Mouse (Mus musculus) stomach, embryonic 14.5 days (tissue): ENCODE results near the gene Ttll11. TPM values are rescaled to one million over a fixed set of nuclear protein-coding genes. Genes with fewer than 3 reads are reported as not detected.

ENCODE experiments used
- ATAC-seq: fragments of 200-750 bp; cut with Nextera tagmentation; 2 replicates; pipeline ENCODE4 v1.8.0; 2017; ENCODE audit warnings: low read depth, moderate TSS enrichment; ENCODE audit not compliant: insufficient number of reproducible peaks, insufficient read depth, low FRiP score
- H3K27ac ChIP-seq: fragments of 300-500 bp; sonication (generic); 2 replicates; pipeline ENCODE4 v1.5.1; 2014; ENCODE audit warnings: mild to moderate bottlenecking, low read length, moderate library complexity, mixed read lengths
- H3K27me3 ChIP-seq: fragments of 300-500 bp; sonication (generic); 2 replicates; pipeline ENCODE4 v1.6.1; 2014; ENCODE audit warnings: low read length, control low read depth, mixed read lengths; ENCODE audit not compliant: control insufficient read depth, insufficient read depth
- H3K36me3 ChIP-seq: fragments of 300-500 bp; sonication (generic); 2 replicates; pipeline ENCODE4 v1.6.1; 2014; ENCODE audit warnings: mild to moderate bottlenecking, control low read depth, low read length, moderate library complexity, mixed read lengths; ENCODE audit not compliant: control insufficient read depth, insufficient read depth
- H3K4me1 ChIP-seq: fragments of 300-500 bp; sonication (generic); 2 replicates; pipeline ENCODE4 v1.6.1; 2014; ENCODE audit warnings: low read length, control low read depth, mixed read lengths; ENCODE audit not compliant: control insufficient read depth, insufficient read depth
- H3K4me2 ChIP-seq: fragments of 300-500 bp; sonication (generic); replicated peaks from 2 replicates; pipeline ENCODE4 v1.6.1; 2014; ENCODE audit warnings: low read depth, low read length, control low read depth
- H3K4me3 ChIP-seq: fragments of 300-500 bp; sonication (generic); 2 replicates; pipeline ENCODE4 v1.5.1; 2014; ENCODE audit warnings: low read depth, low read length, control low read depth
- H3K9ac ChIP-seq: fragments of 300-500 bp; sonication (generic); replicated peaks from 2 replicates; pipeline ENCODE4 v1.6.1; 2014; ENCODE audit warnings: low read depth, mild to moderate bottlenecking, control low read depth, low read length, moderate library complexity, mixed read lengths
- H3K9me3 ChIP-seq: fragments of 300-500 bp; sonication (generic); 2 replicates; pipeline ENCODE4 v1.6.1; 2016; ENCODE audit warnings: low read depth, low read length, control low read depth; ENCODE audit not compliant: control insufficient read depth
- WGBS: fragments of 180-500 bp; shearing (Covaris S2); extraction: QIAGEN DNeasy Blood & Tissue Kit; methylation state at CpG from one replicate; pipeline ENCODE4 v1.1.7; 2014; 5-methylcytosine and 5-hydroxymethylcytosine counted together
- polyA plus RNA-seq: library from polyadenylated mRNA; unstranded; fragments of >200 nt; fragmentation: Nextera tagmentation; extraction: Ambion mirVana; gene quantifications from 2 replicates; pipeline ENCODE4 v1.2.1, GENCODE M21; 2014

The Ttll11 gene
- polyA plus RNA-seq, 1 experiment from 2014 or later = 0.41 TPM

- WGBS = 84% methylated on average over 4 of the region's 4 CpGs
- H3K4me3 ChIP-seq = no peak overlapping the region
- no peak for ATAC-seq
Measured at GRCm38 (mm10) chr2:35827886-35828285, 151.8 kb downstream of the Ttll11 start.

DNA sequence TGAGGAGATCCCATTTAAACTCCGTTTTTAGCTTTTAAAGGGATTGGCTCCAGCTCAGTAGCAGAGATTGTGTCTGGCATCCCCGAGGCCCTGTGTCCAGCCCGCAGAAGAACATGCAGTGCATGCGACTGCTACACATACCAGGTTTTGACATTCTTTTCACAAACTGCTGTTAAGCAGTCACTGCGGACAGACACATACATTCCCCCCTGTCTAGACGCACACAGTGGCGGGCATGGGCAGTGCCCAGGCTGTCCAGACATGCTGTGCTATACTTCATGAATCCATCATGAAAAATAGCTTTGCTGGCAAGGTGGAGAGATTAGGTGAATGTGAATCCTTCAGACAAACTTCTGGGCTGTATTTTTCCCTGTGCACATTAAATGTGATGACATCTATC, 154.6 kb downstream of the Ttll11 start:
- Histone ChIP-seq H3K4me1 (no peaks in the 10 kb centered on the region), H3K4me2 (no peak overlapping the region), H3K4me3 (no peak overlapping the region), H3K36me3 (no peaks in the 10 kb centered on the region), H3K27me3 (no peaks in the 10 kb centered on the region), H3K27ac (no peak overlapping the region), H3K9ac (no peak overlapping the region), H3K9me3 (no peaks in the 10 kb centered on the region)
- WGBS = 61% methylated on average over 7 of the region's 7 CpGs
- no peak for ATAC-seq

More at GRCm38 (mm10) chr2:35827886-35828285, 151.8 kb downstream of the Ttll11 start:
- Histone ChIP-seq H3K9me3 (no peaks in the 10 kb centered on the region), H3K27ac (no peak overlapping the region), H3K27me3 (no peaks in the 10 kb centered on the region), H3K4me1 (0 out of 2 replicates have a peak, but pooled peaks cover 3% of the 10 kb centered on the region), H3K4me2 (no peak overlapping the region), H3K36me3 (no peaks in the 10 kb centered on the region), H3K9ac (no peak overlapping the region)

DNA sequence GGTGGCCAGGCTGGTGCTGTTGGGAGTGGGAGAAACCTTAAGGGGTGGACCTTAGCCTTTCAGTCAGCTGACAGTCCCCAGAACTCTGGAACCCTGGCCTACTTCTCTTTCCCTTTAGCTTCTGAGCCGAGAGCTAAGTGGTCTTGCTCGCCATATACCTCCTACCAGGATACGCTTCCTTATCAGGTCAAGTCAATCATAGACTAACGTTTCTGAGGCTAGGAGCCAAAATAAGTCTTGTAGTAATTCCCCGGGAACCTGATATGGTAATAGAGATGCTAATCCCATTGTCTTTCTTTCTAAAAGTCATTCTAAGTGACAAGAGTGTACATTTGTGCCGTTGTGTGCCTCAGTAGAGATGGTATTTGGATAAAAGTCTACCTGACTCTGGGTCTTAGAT, 156.1 kb downstream of the Ttll11 start:
- no peaks in the 10 kb centered on the region for H3K9me3 ChIP-seq
- WGBS = 74% methylated on average over 6 of the region's 6 CpGs
- no peaks in the 10 kb centered on the region for H3K27me3 ChIP-seq
- no peak for ATAC-seq
- no peaks in the 10 kb centered on the region for H3K4me1 ChIP-seq
- H3K27ac ChIP-seq = no peak overlapping the region
- H3K4me3 ChIP-seq = no peak overlapping the region
- H3K36me3 ChIP-seq = no peaks in the 10 kb centered on the region
- no peak overlapping the region for H3K9ac ChIP-seq
- no peak overlapping the region for H3K4me2 ChIP-seq

DNA sequence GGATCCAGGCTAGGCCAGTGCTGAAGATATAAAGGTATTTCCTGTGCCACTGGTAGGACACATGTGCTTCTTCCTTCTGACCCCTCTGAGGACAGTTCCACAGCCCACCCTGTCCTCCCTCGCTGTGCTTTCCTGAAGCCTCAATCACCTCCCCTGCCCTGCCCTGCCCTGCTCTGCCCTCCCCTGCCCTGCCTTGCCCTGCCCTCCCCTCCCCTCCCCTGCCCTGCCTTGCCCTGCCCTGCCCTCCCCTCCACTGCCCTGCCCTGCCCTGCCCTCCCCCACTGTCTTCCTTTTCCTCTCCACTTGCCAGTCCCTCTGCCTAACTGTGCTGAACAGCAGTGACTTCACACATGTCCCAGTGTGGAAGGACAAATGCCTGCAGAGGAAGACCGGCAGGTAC, 160.8 kb downstream of the Ttll11 start:
- no peak overlapping the region for H3K4me2 ChIP-seq
- H3K4me3 ChIP-seq = no peak overlapping the region
- H3K27me3 ChIP-seq = no peaks in the 10 kb centered on the region
- H3K27ac ChIP-seq = no peak overlapping the region
- no peak overlapping the region for H3K9ac ChIP-seq
- no peaks in the 10 kb centered on the region for H3K9me3 ChIP-seq
- no peaks in the 10 kb centered on the region for H3K36me3 ChIP-seq
- H3K4me1 ChIP-seq = no peaks in the 10 kb centered on the region; the same call in 1 of the 2 replicates
- ATAC-seq = 0 out of 2 replicates have a peak, but pooled peaks have one; percentile 33
- WGBS = 51% methylated on average over 2 of the region's 2 CpGs

DNA sequence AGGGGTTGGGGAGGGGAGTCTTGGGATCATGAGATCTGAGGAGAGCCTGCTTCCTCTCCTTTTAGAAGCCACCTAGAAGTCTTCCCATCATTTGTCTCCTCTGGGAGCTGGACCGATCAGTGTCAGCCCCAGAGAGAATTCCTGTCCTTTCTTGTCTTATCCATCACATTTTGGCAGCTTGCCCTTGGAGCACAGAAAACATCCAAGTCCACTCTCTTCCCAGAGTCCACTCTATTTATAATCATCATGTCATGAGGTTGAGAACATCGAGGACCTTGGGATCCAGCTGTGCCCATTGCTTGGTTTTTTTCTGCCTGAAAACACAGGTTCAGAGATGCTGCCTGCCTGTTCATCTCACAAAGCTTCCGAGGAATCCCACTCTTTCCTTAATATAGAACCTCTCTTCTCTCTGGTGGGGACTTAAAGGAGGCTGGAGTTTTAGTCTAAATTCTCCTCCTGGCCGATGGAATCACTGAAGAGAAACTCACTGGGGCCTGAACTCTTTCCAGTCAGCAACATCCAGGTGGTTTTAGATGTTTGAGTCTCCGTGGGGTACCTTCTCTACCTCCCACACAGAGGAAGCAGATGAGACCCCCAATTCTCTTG, 163.6 kb downstream of the Ttll11 start:
- H3K4me2 ChIP-seq = no peak overlapping the region
- no peak overlapping the region for H3K9ac ChIP-seq
- no peaks in the 10 kb centered on the region for H3K27me3 ChIP-seq
- H3K4me1 ChIP-seq = no peaks in the 10 kb centered on the region; the same call in 1 of the 2 replicates
- no peaks in the 10 kb centered on the region for H3K36me3 ChIP-seq
- ATAC-seq = no peak
- 61% methylated on average over 5 of the region's 5 CpGs for WGBS
- H3K27ac ChIP-seq = no peak overlapping the region
- no peaks in the 10 kb centered on the region for H3K9me3 ChIP-seq
- H3K4me3 ChIP-seq = no peak overlapping the region

GRCm38 (mm10) chr2:35812561-35812933, 167.2 kb downstream of the Ttll11 start:
- ATAC-seq = no peak
- Histone ChIP-seq H3K4me1 (no peaks in the 10 kb centered on the region), H3K4me3 (no peak overlapping the region), H3K9me3 (no peaks in the 10 kb centered on the region), H3K27ac (no peak overlapping the region), H3K9ac (no peak overlapping the region), H3K4me2 (no peak overlapping the region), H3K27me3 (no peaks in the 10 kb centered on the region), H3K36me3 (no peaks in the 10 kb centered on the region)
- WGBS = 71% methylated on average over 2 of the region's 2 CpGs

- 62% methylated on average over 14 of the region's 14 CpGs for WGBS
- Histone ChIP-seq H3K4me3 (no peak overlapping the region), H3K27ac (no peak overlapping the region), H3K27me3 (no peaks in the 10 kb centered on the region), H3K9me3 (no peaks in the 10 kb centered on the region), H3K4me1 (no peaks in the 10 kb centered on the region), H3K4me2 (no peak overlapping the region), H3K9ac (no peak overlapping the region), H3K36me3 (no peaks in the 10 kb centered on the region)
- no peak for ATAC-seq
Measured at GRCm38 (mm10) chr2:35811801-35812560, 167.7 kb downstream of the Ttll11 start.

DNA sequence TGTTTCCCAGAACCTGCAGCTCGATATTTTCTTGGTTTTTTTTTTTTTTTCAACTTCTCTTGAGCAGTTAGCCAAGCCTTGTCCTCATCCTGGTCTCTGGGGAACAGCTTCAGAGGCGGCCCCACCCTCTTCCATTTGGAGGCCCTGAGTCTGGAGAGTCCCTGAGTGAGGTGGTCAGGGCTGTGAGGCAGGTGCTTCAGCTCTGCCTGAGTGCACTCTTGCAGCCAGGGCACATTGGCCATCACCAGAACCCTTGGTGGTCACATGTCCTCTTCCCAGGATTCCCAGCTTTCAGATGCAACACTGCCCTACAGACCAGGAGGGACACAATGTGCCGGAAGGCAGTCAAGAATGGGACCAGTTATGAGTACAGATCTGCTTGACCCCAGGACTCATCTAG, 169.7 kb downstream of the Ttll11 start:
- Histone ChIP-seq H3K27ac (no peak overlapping the region), H3K4me1 (no peaks in the 10 kb centered on the region), H3K9ac (no peak overlapping the region), H3K27me3 (no peaks in the 10 kb centered on the region), H3K9me3 (no peaks in the 10 kb centered on the region), H3K36me3 (no peaks in the 10 kb centered on the region), H3K4me2 (no peak overlapping the region), H3K4me3 (no peak overlapping the region)
- WGBS = 68% methylated on average over 3 of the region's 3 CpGs
- no peak for ATAC-seq
